Mouse (Mus musculus) thymus, adult 2 months (tissue): ENCODE measurements around the gene Fam89a.

Source experiments
- CTCF ChIP-seq: fragments of 200-500 bp; IDR thresholded peaks from 2 replicates; pipeline ENCODE4 v1.5.1; 2012; ENCODE audit warnings: mild to moderate bottlenecking, control low read depth, low read length, moderate library complexity, borderline replicate concordance; ENCODE audit not compliant: control insufficient read depth, poor library complexity, insufficient read depth; ENCODE audit errors: extremely low read depth
- POLR2A ChIP-seq: fragments of 200-500 bp; IDR thresholded peaks from 2 replicates; pipeline ENCODE4 v1.6.1; 2012; ENCODE audit warnings: mild to moderate bottlenecking, low read length, control low read depth, moderate library complexity; ENCODE audit not compliant: control insufficient read depth, poor library complexity, insufficient read depth; ENCODE audit errors: extremely low read depth

GRCm38 (mm10) chr8:124702183-124702582, 49.4 kb downstream of the Fam89a start:
- TF ChIP-seq CTCF (no peak), POLR2A (no peak)
